In genomic region chr12:111705186-111705973, GRCm38 (mm10) we compare ENCODE assay signal across 8 mouse cellular contexts. TPM values are rescaled to one million over a fixed set of nuclear protein-coding genes. Genes with fewer than 3 reads are reported as not detected.
DNase-seq lines count a peak whose midpoint lies in the region; ATAC-seq and TF ChIP-seq lines count a peak whose summit lies in the region.

No protein-coding gene starts in this region.

- no peak overlapping the region for H3K4me3 ChIP-seq in forebrain, embryonic 10.5 days
- H3K4me3 ChIP-seq in forebrain, embryonic 16.5 days (replicated peaks; ENCODE audit: low read length) = no peak overlapping the region
- no peak overlapping the region for H3K4me3 ChIP-seq in brown adipose tissue, adult 24 weeks (ENCODE audit: insufficient read depth, low read depth, low read length)
- H3K4me3 ChIP-seq in heart, postnatal 0 days (ENCODE audit: low read depth, low read length) = no peak overlapping the region
- no peak overlapping the region for H3K4me3 ChIP-seq in limb, embryonic 15.5 days

- H3K4me2 ChIP-seq in forebrain, embryonic 16.5 days (ENCODE audit: low read length) = no peak overlapping the region
- no peak overlapping the region for H3K4me2 ChIP-seq in heart, postnatal 0 days (ENCODE audit: low read depth, low read length)
- H3K4me2 ChIP-seq in limb, embryonic 15.5 days = no peak overlapping the region

- peaks cover 45% of the 10 kb centered on the region for H3K36me3 ChIP-seq in forebrain, embryonic 10.5 days (replicated peaks)
- H3K36me3 ChIP-seq in forebrain, embryonic 16.5 days (ENCODE audit: control insufficient read depth, insufficient read depth) = peaks cover 19% of the 10 kb centered on the region
- H3K36me3 ChIP-seq in heart, postnatal 0 days (replicated peaks; ENCODE audit: control insufficient read depth, insufficient read depth, low read length) = peaks cover 20% of the 10 kb centered on the region
- H3K36me3 ChIP-seq in limb, embryonic 15.5 days = peaks cover 35% of the 10 kb centered on the region

- no peak for DNase-seq in forebrain, embryonic 10.5 days (ENCODE audit: extremely low spot score, low spot score)
- DNase-seq in heart, postnatal 0 days (ENCODE audit: low spot score) = peak; percentile 79
- no peak for DNase-seq in adipocyte (ENCODE audit: low spot score)
- no peak for DNase-seq in right cerebral cortex, postnatal 4 days
- DNase-seq in cerebellum, adult 11 months = no peak

- H3K9ac ChIP-seq in forebrain, embryonic 16.5 days (replicated peaks; ENCODE audit: low read depth, low read length) = no peak overlapping the region
- no peak overlapping the region for H3K9ac ChIP-seq in heart, postnatal 0 days (replicated peaks; ENCODE audit: low read depth, low read length)
- H3K9ac ChIP-seq in limb, embryonic 15.5 days = no peak overlapping the region

- no peaks in the 10 kb centered on the region for H3K27me3 ChIP-seq in forebrain, embryonic 10.5 days (ENCODE audit: poor library complexity, severe bottlenecking)
- H3K27me3 ChIP-seq in forebrain, embryonic 16.5 days (replicated peaks; ENCODE audit: control insufficient read depth, insufficient read depth, low read length) = no peaks in the 10 kb centered on the region
- no peaks in the 10 kb centered on the region for H3K27me3 ChIP-seq in heart, postnatal 0 days (ENCODE audit: control insufficient read depth, insufficient read depth, low read length)
- no peaks in the 10 kb centered on the region for H3K27me3 ChIP-seq in limb, embryonic 15.5 days

- 87% methylated on average over 15 of the region's 15 CpGs for WGBS in forebrain, embryonic 10.5 days
- WGBS in forebrain, embryonic 16.5 days = 76% methylated on average over 15 of the region's 15 CpGs
- 20% methylated on average over 15 of the region's 15 CpGs for WGBS in heart, postnatal 0 days
- 51% methylated on average over 15 of the region's 15 CpGs for WGBS in limb, embryonic 15.5 days

- H3K4me1 ChIP-seq in forebrain, embryonic 10.5 days = peaks cover 40% of the 10 kb centered on the region
- peaks cover 3% of the 10 kb centered on the region; the same call in 1 of the 2 replicates for H3K4me1 ChIP-seq in forebrain, embryonic 16.5 days (replicated peaks; ENCODE audit: control insufficient read depth, insufficient read depth, low read length)
- peaks cover 23% of the 10 kb centered on the region for H3K4me1 ChIP-seq in brown adipose tissue, adult 24 weeks (ENCODE audit: control insufficient read depth, insufficient read depth, insufficient read length, low read length)
- H3K4me1 ChIP-seq in heart, postnatal 0 days (ENCODE audit: control insufficient read depth, insufficient read depth) = peaks cover 24% of the 10 kb centered on the region
- H3K4me1 ChIP-seq in limb, embryonic 15.5 days = peaks cover 17% of the 10 kb centered on the region

- peak; percentile 86 for TF ChIP-seq EP300 in heart, postnatal 0 days (IDR thresholded peaks at IDR 0.05; ENCODE audit: low read depth)

- H3K27ac ChIP-seq in forebrain, embryonic 10.5 days = peak overlapping the region; percentile 63
- H3K27ac ChIP-seq in forebrain, embryonic 16.5 days (ENCODE audit: low read length) = no peak overlapping the region
- peak overlapping the region; percentile 93 for H3K27ac ChIP-seq in brown adipose tissue, adult 24 weeks (replicated peaks; ENCODE audit: low read depth, low read length)
- peak overlapping the region; percentile 87 for H3K27ac ChIP-seq in heart, postnatal 0 days (ENCODE audit: low read depth)
- H3K27ac ChIP-seq in limb, embryonic 15.5 days = peak overlapping the region; percentile 78

- no peak for TF ChIP-seq CTCF in heart, postnatal 0 days (IDR thresholded peaks at IDR 0.05; ENCODE audit: low read depth)

- H3K9me3 ChIP-seq in forebrain, embryonic 10.5 days = no peaks in the 10 kb centered on the region
- no peaks in the 10 kb centered on the region for H3K9me3 ChIP-seq in forebrain, embryonic 16.5 days (ENCODE audit: control insufficient read depth, low read length)
- no peaks in the 10 kb centered on the region for H3K9me3 ChIP-seq in heart, postnatal 0 days (replicated peaks; ENCODE audit: control insufficient read depth, low read length)
- no peaks in the 10 kb centered on the region for H3K9me3 ChIP-seq in limb, embryonic 15.5 days

- no peak for ATAC-seq in forebrain, embryonic 16.5 days
- peak; percentile 76 for ATAC-seq in heart, postnatal 0 days (ENCODE audit: insufficient read depth, low read depth)
- ATAC-seq in limb, embryonic 15.5 days (ENCODE audit: insufficient number of reproducible peaks, low FRiP score, low TSS enrichment, low read depth) = peak; percentile 21; the same call in 1 of the 2 replicates

RNA-seq across cellular contexts. Expression of gene Bag5, which starts 7.7 kb away (rescaled TPM):
- polyA plus RNA-seq in forebrain, embryonic 10.5 days (2016; fragmentation: Nextera tagmentation; extraction: Ambion mirVana) = 56.5 and 57.5 TPM in 2 replicates
- polyA plus RNA-seq in forebrain, embryonic 16.5 days (2015; fragmentation: Nextera tagmentation; extraction: Ambion mirVana) = 70.8 and 71.5 TPM in 2 replicates
- polyA plus RNA-seq in brown adipose tissue, adult 24 weeks (2012; ENCODE audit: insufficient read depth, insufficient read length, missing spikeins) = 16.2 and 18.1 TPM in 2 replicates
- 13.3 and 16.3 TPM in 2 replicates for total RNA-seq in heart, postnatal 0 days (2014; rRNA removed; ENCODE audit: low replicate concordance)
- 32.4 and 34.7 TPM in 2 replicates for polyA plus RNA-seq in heart, postnatal 0 days (2015; fragmentation: Nextera tagmentation; extraction: Ambion mirVana)
- polyA plus RNA-seq in limb, embryonic 15.5 days (2015; fragmentation: Nextera tagmentation; extraction: Ambion mirVana) = 69.4 and 71.2 TPM in 2 replicates

RNA-seq across cellular contexts. Expression of gene Apopt1, which starts 7.7 kb away (rescaled TPM):
- 57.9 and 62.6 TPM in 2 replicates for polyA plus RNA-seq in forebrain, embryonic 10.5 days (2016; fragmentation: Nextera tagmentation; extraction: Ambion mirVana)
- 47.2 and 48.3 TPM in 2 replicates for polyA plus RNA-seq in forebrain, embryonic 16.5 days (2015; fragmentation: Nextera tagmentation; extraction: Ambion mirVana)
- polyA plus RNA-seq in brown adipose tissue, adult 24 weeks (2012; ENCODE audit: insufficient read depth, insufficient read length, missing spikeins) = 123 and 134 TPM in 2 replicates
- total RNA-seq in heart, postnatal 0 days (2014; rRNA removed; ENCODE audit: low replicate concordance) = 18.5 and 50.7 TPM in 2 replicates
- polyA plus RNA-seq in heart, postnatal 0 days (2015; fragmentation: Nextera tagmentation; extraction: Ambion mirVana) = 56.4 and 58.9 TPM in 2 replicates
- 48.4 and 51.2 TPM in 2 replicates for polyA plus RNA-seq in limb, embryonic 15.5 days (2015; fragmentation: Nextera tagmentation; extraction: Ambion mirVana)

RNA-seq across cellular contexts. Expression of gene Trmt61a, which starts 27.5 kb away (rescaled TPM):
- 23.7 and 23.8 TPM in 2 replicates for polyA plus RNA-seq in forebrain, embryonic 10.5 days (2016; fragmentation: Nextera tagmentation; extraction: Ambion mirVana)
- polyA plus RNA-seq in forebrain, embryonic 16.5 days (2015; fragmentation: Nextera tagmentation; extraction: Ambion mirVana) = 9.8 and 12.6 TPM in 2 replicates
- 2.9 and 3.2 TPM in 2 replicates for polyA plus RNA-seq in brown adipose tissue, adult 24 weeks (2012; ENCODE audit: insufficient read depth, insufficient read length, missing spikeins)
- total RNA-seq in heart, postnatal 0 days (2014; rRNA removed; ENCODE audit: low replicate concordance) = 23.5 and 24.9 TPM in 2 replicates
- polyA plus RNA-seq in heart, postnatal 0 days (2015; fragmentation: Nextera tagmentation; extraction: Ambion mirVana) = 4.1 and 6.1 TPM in 2 replicates
- polyA plus RNA-seq in limb, embryonic 15.5 days (2015; fragmentation: Nextera tagmentation; extraction: Ambion mirVana) = 14.4 and 14.8 TPM in 2 replicates

RNA-seq across cellular contexts. Expression of gene Ckb, which starts 33.2 kb away (rescaled TPM):
- 1,567 and 1,577 TPM in 2 replicates for polyA plus RNA-seq in forebrain, embryonic 10.5 days (2016; fragmentation: Nextera tagmentation; extraction: Ambion mirVana)
- polyA plus RNA-seq in forebrain, embryonic 16.5 days (2015; fragmentation: Nextera tagmentation; extraction: Ambion mirVana) = 1,407 and 1,413 TPM in 2 replicates
- 20.8 and 30.3 TPM in 2 replicates for polyA plus RNA-seq in brown adipose tissue, adult 24 weeks (2012; ENCODE audit: insufficient read depth, insufficient read length, missing spikeins)
- 735 and 758 TPM in 2 replicates for total RNA-seq in heart, postnatal 0 days (2014; rRNA removed; ENCODE audit: low replicate concordance)
- 334 and 359 TPM in 2 replicates for polyA plus RNA-seq in heart, postnatal 0 days (2015; fragmentation: Nextera tagmentation; extraction: Ambion mirVana)
- 132 and 183 TPM in 2 replicates for polyA plus RNA-seq in limb, embryonic 15.5 days (2015; fragmentation: Nextera tagmentation; extraction: Ambion mirVana)

RNA-seq across cellular contexts. Expression of gene Klc1, which starts 53.3 kb away (rescaled TPM):
- 137 and 141 TPM in 2 replicates for polyA plus RNA-seq in forebrain, embryonic 10.5 days (2016; fragmentation: Nextera tagmentation; extraction: Ambion mirVana)
- 460 and 493 TPM in 2 replicates for polyA plus RNA-seq in forebrain, embryonic 16.5 days (2015; fragmentation: Nextera tagmentation; extraction: Ambion mirVana)
- polyA plus RNA-seq in brown adipose tissue, adult 24 weeks (2012; ENCODE audit: insufficient read depth, insufficient read length, missing spikeins) = 20.6 and 63.5 TPM in 2 replicates
- 82.7 and 129 TPM in 2 replicates for total RNA-seq in heart, postnatal 0 days (2014; rRNA removed; ENCODE audit: low replicate concordance)
- 86.8 and 90.9 TPM in 2 replicates for polyA plus RNA-seq in heart, postnatal 0 days (2015; fragmentation: Nextera tagmentation; extraction: Ambion mirVana)
- 107 and 121 TPM in 2 replicates for polyA plus RNA-seq in limb, embryonic 15.5 days (2015; fragmentation: Nextera tagmentation; extraction: Ambion mirVana)
